Mouse (Mus musculus) left cerebral cortex, postnatal 10 days (tissue): ENCODE data around the gene Rwdd2a. TPM values are rescaled to one million over a fixed set of nuclear protein-coding genes. Genes with fewer than 3 reads are reported as not detected.
"Not testable (repeated sequence)": the region's sequence is repeated elsewhere in the genome, so short reads cannot be mapped to it uniquely, and the experiment has no call there.

Experiments
- DNase-seq, 2 experiments: peaks; one replicate each; pipeline ENCODE4 v3.0.0; 2021 to 2022; ENCODE audit warnings: low spot score in 2 of 2, mixed read lengths in 1 of 2; ENCODE audit errors: extremely low spot score in 1 of 2
- intact Hi-C: fragments of 180-260 bp; cut with DNase I; formaldehyde crosslinking; loops from one replicate; pipeline ENCODE4 v1.15.1; 2025
- total RNA-seq, 2 experiments: library from RNA; stranded (reverse); gene quantifications; 2 replicates each; pipeline ENCODE4 v1.2.3; 2021

Gene Rwdd2a
- total RNA-seq, 2 experiments from 2014 or later = 41.4 to 42.8 TPM

- no peak for DNase-seq
- intact Hi-C loops = no loop called here
These were observed 7.9 kb downstream of the Rwdd2a start for GRCm38 (mm10) chr9:86579657-86580056.

GRCm38 (mm10) chr9:86583740-86584139, 11.9 kb downstream of the Rwdd2a start:
- DNase-seq = peak in 1 of 2 experiments; percentile 64
- intact Hi-C loops = no loop called here

GRCm38 (mm10) chr9:86587019-86587795, 15.4 kb downstream of the Rwdd2a start:
- intact Hi-C loops = no loop called here

GRCm38 (mm10) chr9:86592676-86593668, 21.2 kb downstream of the Rwdd2a start:
- peak; percentile 60 to 64 for DNase-seq
- intact Hi-C loops = loop anchor here (2.0 kb wide), 1 partner anchor 154 kb away; no protein-coding TSS in a partner anchor

More at GRCm38 (mm10) chr9:86587019-86587795, 15.4 kb downstream of the Rwdd2a start:
- DNase-seq = no peak

- DNase-seq, intact Hi-C loops: not testable (repeated sequence)
These were observed 22.6 kb downstream of the Rwdd2a start for GRCm38 (mm10) chr9:86594357-86594767.

GRCm38 (mm10) chr9:86596983-86597382, 25.2 kb downstream of the Rwdd2a start:
- DNase-seq, intact Hi-C loops: not testable (repeated sequence)

GRCm38 (mm10) chr9:86599723-86600303, 28.0 kb downstream of the Rwdd2a start:
- no peak for DNase-seq
- intact Hi-C loops = no loop called here

GRCm38 (mm10) chr9:86605776-86606175, 34.0 kb downstream of the Rwdd2a start:
- intact Hi-C loops = no loop called here

GRCm38 (mm10) chr9:86612091-86612490, 40.3 kb downstream of the Rwdd2a start:
- intact Hi-C loops = no loop called here
- DNase-seq = no peak

More at GRCm38 (mm10) chr9:86605776-86606175, 34.0 kb downstream of the Rwdd2a start:
- no peak for DNase-seq

GRCm38 (mm10) chr9:86615765-86616164, 44.0 kb downstream of the Rwdd2a start:
- intact Hi-C loops = no loop called here

GRCm38 (mm10) chr9:86617837-86618492, 46.2 kb downstream of the Rwdd2a start:
- DNase-seq = no peak

More at GRCm38 (mm10) chr9:86615765-86616164, 44.0 kb downstream of the Rwdd2a start:
- no peak for DNase-seq

GRCm38 (mm10) chr9:86619341-86620139, 47.7 kb downstream of the Rwdd2a start:
- DNase-seq = no peak
- intact Hi-C loops = no loop called here

More at GRCm38 (mm10) chr9:86617837-86618492, 46.2 kb downstream of the Rwdd2a start:
- intact Hi-C loops = no loop called here

- peak in 1 of 2 experiments; percentile 34 for DNase-seq
- intact Hi-C loops = no loop called here
These were observed 50.3 kb downstream of the Rwdd2a start for GRCm38 (mm10) chr9:86622062-86622461.

- intact Hi-C loops = no loop called here
- DNase-seq = no peak
These were observed 52.2 kb downstream of the Rwdd2a start for GRCm38 (mm10) chr9:86624039-86624438.
